Mouse (Mus musculus) CH12.LX (cell line): ENCODE measurements at regions not wholly inside any gene's neighbourhood (a gene's known extent, or its start where the extent isn't known, plus 50 kb on each side); places are given as distances from the start of the nearest gene placed in this dataset.

ENCODE experiments used
- BHLHE40 ChIP-seq: IDR thresholded peaks from 2 replicates; pipeline ENCODE4 v1.6.1; 2011; ENCODE audit warnings: mild to moderate bottlenecking, low read depth, low read length, improper control_type of control experiment
- CTCF ChIP-seq, 2 experiments: IDR thresholded peaks in 1 of 2; conservative IDR thresholded peaks in 1 of 2; 2 replicates each; pipeline ENCODE4 v1.5.1; 2011 to 2012; ENCODE audit warnings: low read depth in 2 of 2, low read length in 2 of 2, improper control_type of control experiment in 1 of 2, inconsistent platforms in 1 of 2, mild to moderate bottlenecking in 1 of 2, moderate library complexity in 1 of 2
- EP300 ChIP-seq: IDR thresholded peaks from 2 replicates; pipeline ENCODE4 v1.6.1; 2011; ENCODE audit warnings: low read length, improper control_type of control experiment
- MAFK ChIP-seq: IDR thresholded peaks from 2 replicates; pipeline ENCODE4 v1.6.1; 2011; ENCODE audit warnings: low read length, improper control_type of control experiment; ENCODE audit not compliant: insufficient replicate concordance
- MAX ChIP-seq: IDR thresholded peaks from 2 replicates; pipeline ENCODE4 v1.6.1; 2011; ENCODE audit warnings: low read length, improper control_type of control experiment
- MYC ChIP-seq: IDR thresholded peaks from 2 replicates; pipeline ENCODE4 v1.6.1; 2011; ENCODE audit warnings: low read depth, mild to moderate bottlenecking, improper control_type of control experiment, low read length
- NELFE ChIP-seq: IDR thresholded peaks from 2 replicates; pipeline ENCODE4 v1.6.1; 2011; ENCODE audit warnings: low read depth, low read length, improper control_type of control experiment
- POLR2A ChIP-seq: IDR thresholded peaks from 2 replicates; pipeline ENCODE4 v1.6.1; 2011; ENCODE audit warnings: low read depth, mild to moderate bottlenecking, improper control_type of control experiment, low read length
- POLR2AphosphoS2 ChIP-seq: IDR thresholded peaks from 2 replicates; pipeline ENCODE4 v1.6.1; 2011; ENCODE audit warnings: low read depth, low read length, improper control_type of control experiment
- TBP ChIP-seq: conservative IDR thresholded peaks from 2 replicates; pipeline ENCODE4 v1.6.1; 2011; ENCODE audit warnings: low read depth, low read length, improper control_type of control experiment
- USF2 ChIP-seq: conservative IDR thresholded peaks from 2 replicates; pipeline ENCODE4 v1.6.1; 2011; ENCODE audit warnings: low read depth, low read length, improper control_type of control experiment
- ZC3H11A ChIP-seq: IDR thresholded peaks from 2 replicates; pipeline ENCODE4 v1.6.1; 2012; ENCODE audit warnings: low read depth, mild to moderate bottlenecking, inconsistent platforms, low read length, improper control_type of control experiment
- ZNF384 ChIP-seq: IDR thresholded peaks from 2 replicates; pipeline ENCODE4 v1.6.1; 2012; ENCODE audit warnings: low read depth, low read length, improper control_type of control experiment, inconsistent platforms

GRCm38 (mm10) chr13:101935843-101936242 is 167.8 kb upstream of the Pik3r1 start:
- TF ChIP-seq POLR2A (no peak), TBP (no peak), MYC (no peak), ZC3H11A (no peak), NELFE (no peak), POLR2AphosphoS2 (no peak), BHLHE40 (no peak), ZNF384 (no peak), MAX (no peak), USF2 (no peak), EP300 (no peak), CTCF (conservative IDR thresholded peaks at IDR 0.05 in 1 of 2, IDR thresholded peaks at IDR 0.05 in 1 of 2; ENCODE audit: low read depth in 2 of 2, low read length in 2 of 2) (no peak), MAFK (no peak)
